In genomic region chr16:94249666-94250065, GRCm38 (mm10) we compare ENCODE assay signal across 19 mouse cellular contexts.
DNase-seq lines count a peak whose midpoint lies in the region; ATAC-seq and TF ChIP-seq lines count a peak whose summit lies in the region.
"Had no signal": no experiment of that assay in that cellular context is flagged by ENCODE, and none has a peak within 500 bp of the region (broad histone marks: within the 10 kb centered on the region; RNA-seq: fewer than 3 reads in every experiment).

No protein-coding gene starts in this region.

- H3K9ac ChIP-seq in kidney, embryonic 16.5 days (replicated peaks; ENCODE audit: low read length) = no peak overlapping the region
- no peak overlapping the region for H3K9ac ChIP-seq in lung, postnatal 0 days (replicated peaks; ENCODE audit: low read depth)
- no peak overlapping the region; the same call in 1 of the 2 replicates for H3K9ac ChIP-seq in stomach, embryonic 16.5 days (ENCODE audit: low read length)
- H3K9ac ChIP-seq: heart, embryonic 15.5 days; liver, embryonic 12.5 days had no signal

- 89% methylated on average over 10 of the region's 10 CpGs for WGBS in kidney, embryonic 16.5 days
- 68% methylated on average over 10 of the region's 10 CpGs for whole genome bisulfite sequencing in lung, postnatal 0 days
- WGBS in limb, embryonic 10.5 days = 91% methylated on average over 10 of the region's 10 CpGs
- WGBS in stomach, embryonic 16.5 days = 72% methylated on average over 10 of the region's 10 CpGs

- no peak overlapping the region for H3K4me3 ChIP-seq in kidney, embryonic 16.5 days (ENCODE audit: low read length)
- H3K4me3 ChIP-seq in lung, postnatal 0 days (ENCODE audit: low read depth, low read length) = peak overlapping the region; percentile 19; the same call in 1 of the 2 replicates
- H3K4me3 ChIP-seq in limb, embryonic 10.5 days = peak overlapping the region; percentile 16; the same call in 1 of the 2 replicates
- H3K4me3 ChIP-seq in stomach, embryonic 16.5 days (replicated peaks; ENCODE audit: low read length) = 0 out of 2 replicates have a peak overlapping the region, but pooled peaks have one; percentile 0
- H3K4me3 ChIP-seq: erythroblast, embryonic 14.5 days; heart, embryonic 15.5 days; liver, embryonic 12.5 days had no signal

- H3K4me2 ChIP-seq in kidney, embryonic 16.5 days (replicated peaks; ENCODE audit: low read depth, low read length) = peak overlapping the region; percentile 22; the same call in 1 of the 2 replicates
- peak overlapping the region; percentile 42 for H3K4me2 ChIP-seq in lung, postnatal 0 days (replicated peaks; ENCODE audit: low read depth, low read length)
- H3K4me2 ChIP-seq in stomach, embryonic 16.5 days (ENCODE audit: low read depth, low read length) = peak overlapping the region; percentile 20; the same call in 1 of the 2 replicates
- H3K4me2 ChIP-seq: heart, embryonic 15.5 days; liver, embryonic 12.5 days had no signal

- H3K27ac ChIP-seq in kidney, embryonic 16.5 days (ENCODE audit: low read length) = no peak overlapping the region
- H3K27ac ChIP-seq in lung, postnatal 0 days (ENCODE audit: low read length) = no peak overlapping the region
- H3K27ac ChIP-seq in limb, embryonic 10.5 days = peak overlapping the region; percentile 77
- H3K27ac ChIP-seq in stomach, embryonic 16.5 days (ENCODE audit: low read length) = no peak overlapping the region
- H3K27ac ChIP-seq: heart, embryonic 15.5 days; liver, embryonic 12.5 days had no signal

- TF ChIP-seq EP300 in lung, postnatal 0 days (IDR thresholded peaks at IDR 0.05) = no peak

- H3K36me3 ChIP-seq in kidney, embryonic 16.5 days (ENCODE audit: insufficient read depth, low read length) = no peaks in the 10 kb centered on the region
- H3K36me3 ChIP-seq in lung, postnatal 0 days (ENCODE audit: insufficient read depth, low read length) = no peaks in the 10 kb centered on the region
- no peaks in the 10 kb centered on the region for H3K36me3 ChIP-seq in limb, embryonic 10.5 days
- no peaks in the 10 kb centered on the region for H3K36me3 ChIP-seq in stomach, embryonic 16.5 days (ENCODE audit: control insufficient read depth, insufficient read depth, low read length)
- H3K36me3 ChIP-seq: heart, embryonic 15.5 days; liver, embryonic 12.5 days had no signal

- ATAC-seq in kidney, embryonic 16.5 days (ENCODE audit: low FRiP score, low TSS enrichment) = no peak
- no peak for ATAC-seq in lung, postnatal 0 days
- no peak for ATAC-seq in stomach, embryonic 16.5 days (ENCODE audit: insufficient read depth, low FRiP score)
- ATAC-seq: forebrain, embryonic 16.5 days; liver, embryonic 12.5 days had no signal

- H3K9me3 ChIP-seq in kidney, embryonic 16.5 days (ENCODE audit: low read length) = no peaks in the 10 kb centered on the region
- no peaks in the 10 kb centered on the region for H3K9me3 ChIP-seq in lung, postnatal 0 days (ENCODE audit: low read length)
- no peaks in the 10 kb centered on the region for H3K9me3 ChIP-seq in limb, embryonic 10.5 days (replicated peaks)
- no peaks in the 10 kb centered on the region for H3K9me3 ChIP-seq in stomach, embryonic 16.5 days (replicated peaks; ENCODE audit: control insufficient read depth, low read length)
- H3K9me3 ChIP-seq: heart, embryonic 15.5 days; liver, embryonic 12.5 days had no signal

- no peak for DNase-seq in kidney, postnatal 10 days
- DNase-seq in lung, postnatal 0 days (ENCODE audit: low spot score) = no peak
- no peak for DNase-seq in lung, postnatal 25 days (ENCODE audit: low spot score)
- no peak for DNase-seq in limb, embryonic 10.5 days (ENCODE audit: low spot score)
- no peak for DNase-seq in adrenal gland, adult (ENCODE audit: inconsistent age in 2 of 2, low spot score in 1 of 2)
- no peak for DNase-seq in cerebellum, postnatal 25 days
- DNase-seq: adrenal gland, adult 2 months; cerebellum, adult 11-12 months; heart, adult 18-20 months; kidney, postnatal 36 days; midbrain, embryonic 14.5 days; right cerebral cortex, postnatal 4 days had no signal

- no peak for TF ChIP-seq CTCF in lung, postnatal 0 days (IDR thresholded peaks at IDR 0.05)

- no peaks in the 10 kb centered on the region; the same call in 1 of the 2 replicates for H3K27me3 ChIP-seq in kidney, embryonic 16.5 days (ENCODE audit: insufficient read depth, low read length)
- H3K27me3 ChIP-seq in lung, postnatal 0 days (replicated peaks; ENCODE audit: insufficient read depth, low read length) = no peaks in the 10 kb centered on the region
- H3K27me3 ChIP-seq in limb, embryonic 10.5 days (ENCODE audit: low read depth, poor library complexity, severe bottlenecking) = peaks cover 24% of the 10 kb centered on the region; the same call in 1 of the 2 replicates
- no peaks in the 10 kb centered on the region for H3K27me3 ChIP-seq in stomach, embryonic 16.5 days (ENCODE audit: control insufficient read depth, insufficient read depth, low read length)
- H3K27me3 ChIP-seq: CH12.LX; heart, embryonic 15.5 days; liver, embryonic 12.5 days had no signal

- peaks cover 11% of the 10 kb centered on the region; the same call in 1 of the 2 replicates for H3K4me1 ChIP-seq in kidney, embryonic 16.5 days (ENCODE audit: insufficient read depth, low read length)
- no peaks in the 10 kb centered on the region for H3K4me1 ChIP-seq in lung, postnatal 0 days (ENCODE audit: insufficient read depth, low read depth, low read length)
- peaks cover 87% of the 10 kb centered on the region for H3K4me1 ChIP-seq in limb, embryonic 10.5 days
- H3K4me1 ChIP-seq in stomach, embryonic 16.5 days (ENCODE audit: control insufficient read depth, insufficient read depth, low read length) = no peaks in the 10 kb centered on the region
